Mouse (Mus musculus) embryonic stem cell, embryonic (primary cell): ENCODE results near the gene Fxyd1.

Source experiments
- CTCF ChIA-PET, 4 experiments: fragments of 300-600 bp in 2 of 4; fragments of 350-600 bp in 2 of 4; sonication (Branson Sonifier 250); formaldehyde crosslinking; loops; one replicate each; lab custom pipeline; 2022; ENCODE audit warnings: inconsistent platforms in 2 of 4; lab: Charles Lee
- POLR2A ChIA-PET, 4 experiments: fragments of 300-600 bp in 2 of 4; fragments of 350-600 bp in 2 of 4; sonication (Branson Sonifier 250); formaldehyde crosslinking; loops; one replicate each; lab custom pipeline; 2022; ENCODE audit warnings: antibody characterized with exemption in 4 of 4, inconsistent platforms in 1 of 4; lab: Charles Lee

The Fxyd1 gene

GRCm38 (mm10) chr7:31050921-31051320, 6.1 kb downstream of the Fxyd1 start:
- POLR2A ChIA-PET: interaction anchor here in 2 of 4 experiments (0.5 to 0.9 kb wide), 3 partner anchors 16 to 382 kb away, joined by 3 to 4 read pairs (median 4); no protein-coding TSS in a partner anchor

GRCm38 (mm10) chr7:31050487-31050886, 6.5 kb downstream of the Fxyd1 start:
- POLR2A ChIA-PET: interaction anchor here in 1 of 4 experiments (0.9 kb wide), 1 partner anchor 17 kb away, joined by 3 read pairs; no protein-coding TSS in a partner anchor

More at GRCm38 (mm10) chr7:31050921-31051320, 6.1 kb downstream of the Fxyd1 start:
- CTCF ChIA-PET: interaction anchor here in 2 of 4 experiments (0.7 to 3.5 kb wide), 7 partner anchors 9 to 106 kb away, joined by 3 to 11 read pairs (median 3); no protein-coding TSS in a partner anchor

GRCm38 (mm10) chr7:31049846-31050281, 7.1 kb downstream of the Fxyd1 start:
- ChIA-PET POLR2A (interaction anchor here in 1 of 4 experiments (0.8 kb wide), 1 partner anchor 15 kb away, joined by 3 read pairs; no protein-coding TSS in a partner anchor), CTCF (interaction anchor here in 1 of 4 experiments (1.0 to 1.3 kb wide), 3 partner anchors 8 to 35 kb away, joined by 3 to 6 read pairs (median 5); partner anchors contain the start of gene Lgi4)

More at GRCm38 (mm10) chr7:31050487-31050886, 6.5 kb downstream of the Fxyd1 start:
- CTCF ChIA-PET: interaction anchor here in 2 of 4 experiments (0.7 to 3.5 kb wide), 7 partner anchors 9 to 106 kb away, joined by 3 to 11 read pairs (median 3); partner anchors contain the start of gene Lgi4 (in 1 of the 2)

GRCm38 (mm10) chr7:31049135-31049845, 7.7 kb downstream of the Fxyd1 start:
- ChIA-PET POLR2A (interaction anchor here in 1 of 4 experiments (0.8 kb wide), 1 partner anchor 16 kb away, joined by 3 read pairs; no protein-coding TSS in a partner anchor), CTCF (interaction anchor here in 2 of 4 experiments (1.2 to 1.3 kb wide), 2 partner anchors 10 to 29 kb away, joined by 3 to 5 read pairs; partner anchors contain the start of gene Lgi4 (in 1 of the 2))

- ChIA-PET CTCF (interaction anchor here (0.5 to 1.5 kb wide), 7 partner anchors 11 to 67 kb away, joined by 3 to 12 read pairs (median 4); no protein-coding TSS in a partner anchor), POLR2A (interaction anchor here in 2 of 4 experiments (1.1 to 1.5 kb wide), 2 partner anchors 9 to 11 kb away, joined by 3 to 5 read pairs; no protein-coding TSS in a partner anchor)
These were observed 14.5 kb downstream of the Fxyd1 start, which contains the start of gene Fxyd5 for GRCm38 (mm10) chr7:31042431-31042910. TSS of gene Fxyd5 (minus strand) at chr7:31042481.

- CTCF ChIA-PET: interaction anchor here (0.5 to 2.0 kb wide), 15 partner anchors 9 to 951 kb away, joined by 3 to 12 read pairs (median 4); no protein-coding TSS in a partner anchor
- POLR2A ChIA-PET: interaction anchor here in 3 of 4 experiments (0.7 to 1.5 kb wide), 7 partner anchors 9 to 596 kb away, joined by 3 to 5 read pairs (median 3); partner anchors contain the start of gene Gramd1a (in 1 of the 3)
These were observed 15.2 kb downstream of the Fxyd1 start for GRCm38 (mm10) chr7:31041662-31042315.

- CTCF ChIA-PET: interaction anchor here in 3 of 4 experiments (0.5 to 2.0 kb wide), 7 partner anchors 10 to 263 kb away, joined by 3 to 7 read pairs (median 5); no protein-coding TSS in a partner anchor
- POLR2A ChIA-PET: interaction anchor here in 2 of 4 experiments (0.7 to 1.5 kb wide), 5 partner anchors 12 to 254 kb away, joined by 3 to 5 read pairs (median 3); partner anchors contain the start of gene Gramd1a (in 1 of the 2)
These were observed 16.0 kb downstream of the Fxyd1 start for GRCm38 (mm10) chr7:31041023-31041407.

- POLR2A ChIA-PET: interaction anchor here in 2 of 4 experiments (0.6 to 0.9 kb wide), 2 partner anchors 13 to 86 kb away, joined by 3 to 6 read pairs; no protein-coding TSS in a partner anchor
- CTCF ChIA-PET: interaction anchor here in 2 of 4 experiments (1.2 to 2.0 kb wide), 3 partner anchors 12 to 64 kb away, joined by 3 to 7 read pairs (median 4); no protein-coding TSS in a partner anchor
These were observed 16.5 kb downstream of the Fxyd1 start for GRCm38 (mm10) chr7:31040281-31041022.

GRCm38 (mm10) chr7:31039011-31039410, 18.0 kb downstream of the Fxyd1 start:
- ChIA-PET POLR2A (interaction anchor here in 1 of 4 experiments (1.0 kb wide), 1 partner anchor 253 kb away, joined by 3 read pairs; no protein-coding TSS in a partner anchor), CTCF (interaction anchor here in 1 of 4 experiments (0.8 kb wide), 1 partner anchor 135 kb away, joined by 3 read pairs; no protein-coding TSS in a partner anchor)

GRCm38 (mm10) chr7:31037675-31038074, 19.3 kb downstream of the Fxyd1 start:
- ChIA-PET POLR2A (interaction anchor here in 3 of 4 experiments (0.6 to 1.8 kb wide), 9 partner anchors 9 to 306 kb away, joined by 3 to 5 read pairs (median 4); partner anchors contain the start of gene Ffar1 (in 1 of the 3)), CTCF (interaction anchor here in 2 of 4 experiments (0.6 to 1.4 kb wide), 5 partner anchors 9 to 232 kb away, joined by 4 to 8 read pairs (median 5); partner anchors contain the start of gene Lgi4 (in 1 of the 2))

- POLR2A ChIA-PET: interaction anchor here in 2 of 4 experiments (0.6 to 1.8 kb wide), 14 partner anchors 10 to 757 kb away, joined by 3 to 5 read pairs (median 4); partner anchors contain the start of genes Ffar1 (in 1 of the 2), Thap8 (in 1 of the 2), Usf2 (in 1 of the 2) and Wdr62 (in 1 of the 2)
- CTCF ChIA-PET: interaction anchor here in 2 of 4 experiments (0.6 to 1.4 kb wide), 9 partner anchors 8 to 231 kb away, joined by 3 to 8 read pairs (median 5); partner anchors contain the start of genes Gramd1a (in 1 of the 2) and Lgi4 (in 1 of the 2)
These were observed 20.1 kb downstream of the Fxyd1 start for GRCm38 (mm10) chr7:31036917-31037316.

GRCm38 (mm10) chr7:31035291-31035690, 21.7 kb downstream of the Fxyd1 start:
- POLR2A ChIA-PET: no interaction called here
- CTCF ChIA-PET: interaction anchor here in 3 of 4 experiments (0.6 to 1.8 kb wide), 5 partner anchors 13 to 520 kb away, joined by 3 to 5 read pairs (median 3); no protein-coding TSS in a partner anchor

- ChIA-PET POLR2A (interaction anchor here in 1 of 4 experiments (0.6 kb wide), 1 partner anchor 78 kb away, joined by 3 read pairs; no protein-coding TSS in a partner anchor), CTCF (interaction anchor here (0.6 to 1.8 kb wide), 6 partner anchors 13 to 519 kb away, joined by 3 to 5 read pairs (median 3); no protein-coding TSS in a partner anchor)
These were observed 22.2 kb downstream of the Fxyd1 start for GRCm38 (mm10) chr7:31034789-31035188.

- ChIA-PET POLR2A (interaction anchor here in 2 of 4 experiments (0.7 to 1.0 kb wide), 2 partner anchors 9 to 246 kb away, joined by 3 read pairs; partner anchors contain the start of genes Fxyd5 (in 1 of the 2) and Krtdap (in 1 of the 2)), CTCF (interaction anchor here (0.5 to 1.8 kb wide), 6 partner anchors 12 to 558 kb away, joined by 3 to 5 read pairs (median 4); no protein-coding TSS in a partner anchor)
These were observed 23.4 kb downstream of the Fxyd1 start for GRCm38 (mm10) chr7:31033409-31034165.

GRCm38 (mm10) chr7:31031731-31032130, 25.3 kb downstream of the Fxyd1 start:
- POLR2A ChIA-PET: no interaction called here
- CTCF ChIA-PET: interaction anchor here in 1 of 4 experiments (1.0 to 1.2 kb wide), 2 partner anchors 66 to 145 kb away, joined by 3 to 5 read pairs; no protein-coding TSS in a partner anchor
